Mouse (Mus musculus): ENCODE data around the gene Igsf21. TPM values are rescaled to one million over a fixed set of nuclear protein-coding genes. Genes with fewer than 3 reads are reported as not detected.

Gene Igsf21
- polyA plus RNA-seq, 1 experiment from 2014 or later, result 0.10 TPM

GRCm38 (mm10) chr4:140249011-140249744 lies 2.6 kb upstream of the Igsf21 start:
- H3K27ac ChIP-seq, result no peak overlapping the region
- no peak overlapping the region for H3K9ac ChIP-seq
- no peaks in the 10 kb centered on the region for H3K9me3 ChIP-seq (replicated peaks)
- no peaks in the 10 kb centered on the region for H3K36me3 ChIP-seq
- ATAC-seq, result no peak
- no peak overlapping the region for H3K4me3 ChIP-seq
- H3K27me3 ChIP-seq (replicated peaks), result peaks cover 70% of the 10 kb centered on the region
- WGBS (ENCODE audit: insufficient replicate concordance), result 9% methylated on average over 22 of the region's 22 CpGs
- H3K4me2 ChIP-seq, result no peak overlapping the region
- 0 out of 2 replicates have a peak, but pooled peaks cover 4% of the 10 kb centered on the region for H3K4me1 ChIP-seq

GRCm38 (mm10) chr4:140248396-140248795 lies 1.8 kb upstream of the Igsf21 start:
- WGBS (ENCODE audit: insufficient replicate concordance), result 11% methylated on average over 7 of the region's 8 CpGs
- Histone ChIP-seq H3K9ac (no peak overlapping the region), H3K4me3 (no peak overlapping the region), H3K4me1 (0 out of 2 replicates have a peak, but pooled peaks cover 4% of the 10 kb centered on the region), H3K9me3 (replicated peaks) (no peaks in the 10 kb centered on the region), H3K27me3 (replicated peaks) (peaks cover 78% of the 10 kb centered on the region), H3K27ac (no peak overlapping the region), H3K36me3 (no peaks in the 10 kb centered on the region), H3K4me2 (no peak overlapping the region)
- no peak for ATAC-seq

DNA sequence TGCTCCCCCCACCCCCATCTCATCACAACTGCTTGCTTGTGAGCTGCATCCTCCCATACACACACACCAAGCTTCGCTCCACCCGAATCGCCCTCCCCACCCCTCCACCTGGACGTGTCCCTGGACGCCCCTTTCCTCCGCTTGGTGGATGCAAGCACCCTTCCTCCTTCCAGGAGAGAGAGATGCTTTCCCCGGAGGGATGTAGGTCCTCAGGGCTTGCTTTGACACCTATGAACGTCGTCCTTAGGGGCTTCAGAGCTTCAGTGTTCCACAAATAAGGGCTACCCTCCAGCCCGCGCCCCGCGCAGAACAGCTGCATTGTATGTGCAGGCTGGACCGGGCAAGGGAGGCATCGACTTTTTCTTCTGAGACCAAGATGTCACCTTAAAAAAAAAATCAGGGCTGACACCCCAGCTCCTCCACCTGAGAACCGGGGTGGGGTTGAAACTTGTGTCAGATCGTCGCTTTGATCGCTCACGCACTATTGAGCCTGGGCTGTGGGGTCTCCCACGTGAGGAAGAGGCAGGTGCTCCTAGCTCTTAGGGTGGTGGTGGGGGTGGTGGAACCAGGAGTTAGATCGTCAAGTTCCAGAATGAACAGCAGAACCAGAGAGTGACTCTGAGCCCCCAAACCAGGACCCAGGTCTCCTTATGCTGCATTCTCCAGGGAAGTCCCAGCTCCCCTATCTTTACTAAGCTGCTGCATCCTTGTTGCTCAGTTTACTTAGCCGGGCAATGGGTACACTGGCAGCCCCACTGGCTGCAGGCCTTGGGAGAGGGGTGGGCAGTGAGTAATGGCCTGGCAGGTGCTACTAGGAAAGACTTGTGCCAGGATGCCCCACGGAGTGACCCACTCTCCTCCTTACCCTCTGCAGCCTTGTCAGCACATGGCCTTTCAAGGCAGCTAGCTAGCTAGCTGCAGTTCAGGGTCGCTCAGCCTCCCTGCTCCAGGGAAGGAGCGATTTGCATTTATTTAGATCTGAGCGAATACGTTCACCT lies 721 bp upstream of the Igsf21 start:
- H3K27me3 ChIP-seq (replicated peaks), result peaks cover 89% of the 10 kb centered on the region
- 0 out of 2 replicates have a peak, but pooled peaks cover 4% of the 10 kb centered on the region for H3K4me1 ChIP-seq
- H3K27ac ChIP-seq, result no peak overlapping the region
- peak overlapping the region; percentile 24; the same call in 1 of the 2 replicates for H3K4me2 ChIP-seq
- H3K36me3 ChIP-seq, result no peaks in the 10 kb centered on the region
- ATAC-seq, result no peak
- H3K9me3 ChIP-seq (replicated peaks), result no peaks in the 10 kb centered on the region
- H3K9ac ChIP-seq, result no peak overlapping the region
- WGBS (ENCODE audit: insufficient replicate concordance), result 12% methylated on average over 28 of the region's 28 CpGs
- H3K4me3 ChIP-seq, result no peak overlapping the region

DNA sequence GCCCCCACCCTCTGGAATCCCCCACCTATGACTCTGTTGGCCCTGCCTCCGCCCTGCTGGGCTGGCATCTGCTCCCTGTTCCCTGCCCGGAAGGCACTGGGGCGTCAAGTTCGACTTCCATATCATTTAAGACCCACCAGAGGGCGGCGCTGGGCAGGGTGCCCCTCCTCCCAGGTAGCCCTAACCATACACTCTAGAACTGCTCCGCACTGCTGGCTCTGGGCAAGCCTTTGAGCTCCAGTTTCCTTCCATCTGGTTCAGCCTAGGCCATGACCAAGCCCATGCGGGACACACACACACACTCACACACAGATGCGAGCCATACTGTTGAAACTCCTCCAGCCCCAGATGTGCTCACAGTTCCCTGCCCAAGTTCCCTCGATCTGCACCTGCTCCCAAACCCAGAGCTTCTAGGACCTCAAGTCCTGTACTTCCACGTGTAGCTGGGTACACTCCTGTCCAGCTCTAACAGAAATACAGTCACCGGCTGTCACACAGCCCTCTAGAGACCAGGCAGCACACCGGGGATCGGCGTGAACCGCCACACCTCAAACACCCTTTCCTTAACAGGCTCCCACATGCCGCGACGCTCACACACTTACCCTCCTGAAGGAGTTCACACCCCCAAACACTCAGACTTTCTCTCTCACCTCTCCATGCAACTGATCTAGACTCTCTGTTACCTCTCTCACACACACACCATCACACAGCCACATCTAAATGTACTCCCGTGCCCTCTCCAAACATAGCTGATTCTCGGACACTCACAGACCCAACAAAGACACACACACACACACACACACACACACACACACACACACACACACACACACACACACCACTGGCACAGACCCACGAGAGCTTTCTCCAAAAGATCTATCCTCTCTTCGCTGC lies 1.1 kb downstream of the Igsf21 start:
- no peak for ATAC-seq
- 0 out of 2 replicates have a peak, but pooled peaks cover 4% of the 10 kb centered on the region for H3K4me1 ChIP-seq
- WGBS (ENCODE audit: insufficient replicate concordance), result 5% methylated on average over 23 of the region's 23 CpGs

GRCm38 (mm10) chr4:140244835-140245234 lies 1.7 kb downstream of the Igsf21 start:
- 5% methylated on average over 10 of the region's 10 CpGs for WGBS (ENCODE audit: insufficient replicate concordance)
- H3K4me1 ChIP-seq, result 0 out of 2 replicates have a peak, but pooled peaks cover 4% of the 10 kb centered on the region
- H3K27me3 ChIP-seq (replicated peaks), result peaks cover 92% of the 10 kb centered on the region
- no peak for ATAC-seq
- H3K4me3 ChIP-seq, result no peak overlapping the region
- H3K36me3 ChIP-seq, result no peaks in the 10 kb centered on the region
- H3K9me3 ChIP-seq (replicated peaks), result no peaks in the 10 kb centered on the region
- no peak overlapping the region for H3K27ac ChIP-seq
- H3K9ac ChIP-seq, result no peak overlapping the region
- no peak overlapping the region for H3K4me2 ChIP-seq

More for the DNA sequence above, 1.1 kb downstream of the Igsf21 start:
- no peak overlapping the region for H3K4me3 ChIP-seq
- peaks cover 99% of the 10 kb centered on the region for H3K27me3 ChIP-seq (replicated peaks)
- H3K4me2 ChIP-seq, result 0 out of 2 replicates have a peak overlapping the region, but pooled peaks have one; percentile 24
- H3K36me3 ChIP-seq, result no peaks in the 10 kb centered on the region
- H3K9ac ChIP-seq, result no peak overlapping the region
- H3K27ac ChIP-seq, result no peak overlapping the region
- H3K9me3 ChIP-seq (replicated peaks), result no peaks in the 10 kb centered on the region

DNA sequence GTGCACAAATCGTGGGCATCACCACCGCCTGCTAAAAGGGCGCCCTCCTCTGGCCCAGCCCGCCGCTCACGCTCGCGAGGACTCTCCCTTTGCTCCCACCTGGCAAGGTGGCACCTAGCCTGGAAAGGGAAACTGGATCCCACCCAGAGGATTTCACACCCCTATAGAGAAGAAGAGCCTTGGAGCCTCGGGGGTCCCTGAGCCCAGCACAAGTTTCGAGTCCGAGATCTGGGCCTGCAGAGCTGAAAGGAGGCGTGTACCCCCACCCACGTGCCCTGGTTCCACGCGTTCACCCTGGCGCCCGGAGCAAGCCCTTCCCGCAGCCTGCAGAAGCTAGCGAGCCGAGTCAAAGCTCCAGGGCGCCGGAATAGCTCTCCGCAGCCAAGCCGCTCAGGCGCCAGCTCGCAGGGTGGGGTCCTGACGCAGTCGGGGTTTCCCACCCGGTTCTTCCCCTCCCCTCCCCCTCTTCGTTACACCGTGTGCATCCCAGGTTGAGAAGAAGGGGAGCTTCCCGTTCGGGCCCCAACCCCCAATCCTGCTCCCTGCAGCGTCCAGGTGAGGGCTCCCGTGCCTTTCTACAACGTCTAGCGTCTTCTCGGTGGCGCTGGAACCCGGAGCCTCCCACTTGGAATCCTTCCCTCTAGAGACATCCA lies 2.3 kb downstream of the Igsf21 start:
- H3K4me3 ChIP-seq, result no peak overlapping the region
- H3K27me3 ChIP-seq (replicated peaks), result peaks cover 87% of the 10 kb centered on the region
- H3K4me1 ChIP-seq, result 0 out of 2 replicates have a peak, but pooled peaks cover 4% of the 10 kb centered on the region
- no peak for ATAC-seq
- no peak overlapping the region for H3K4me2 ChIP-seq
- H3K27ac ChIP-seq, result no peak overlapping the region
- WGBS (ENCODE audit: insufficient replicate concordance), result 8% methylated on average over 40 of the region's 40 CpGs
- no peak overlapping the region for H3K9ac ChIP-seq
- H3K36me3 ChIP-seq, result no peaks in the 10 kb centered on the region
- H3K9me3 ChIP-seq (replicated peaks), result no peaks in the 10 kb centered on the region

- H3K4me3 ChIP-seq, result no peak overlapping the region
- no peaks in the 10 kb centered on the region for H3K9me3 ChIP-seq (replicated peaks)
- H3K9ac ChIP-seq, result no peak overlapping the region
- no peak overlapping the region for H3K4me2 ChIP-seq
- H3K27ac ChIP-seq, result no peak overlapping the region
- peaks cover 76% of the 10 kb centered on the region for H3K27me3 ChIP-seq (replicated peaks)
- 17% methylated on average over 16 of the region's 16 CpGs for WGBS (ENCODE audit: insufficient replicate concordance)
- H3K36me3 ChIP-seq, result no peaks in the 10 kb centered on the region
- ATAC-seq, result no peak
- 0 out of 2 replicates have a peak, but pooled peaks cover 4% of the 10 kb centered on the region for H3K4me1 ChIP-seq
Measured at GRCm38 (mm10) chr4:140243231-140243630, 3.4 kb downstream of the Igsf21 start.

DNA sequence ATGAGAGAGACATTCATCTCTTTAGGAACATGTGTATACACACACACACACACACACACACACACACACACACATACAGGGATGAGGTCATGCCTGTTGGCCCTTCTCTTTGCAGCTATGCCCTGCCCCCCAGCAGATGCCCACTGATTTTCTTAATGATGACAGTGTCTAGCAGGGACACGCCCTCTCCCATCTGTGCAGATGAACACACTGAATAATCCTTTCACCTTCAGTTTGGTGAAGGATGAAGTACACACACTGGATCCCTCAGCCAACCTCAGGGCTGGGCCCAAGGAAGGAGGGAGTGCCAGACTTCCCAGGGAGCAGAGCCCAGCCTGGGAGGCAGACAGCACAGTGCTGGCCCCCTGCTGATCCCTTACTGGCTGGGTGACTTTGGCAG lies 4.3 kb downstream of the Igsf21 start:
- no peak overlapping the region for H3K4me2 ChIP-seq
- no peak overlapping the region for H3K4me3 ChIP-seq
- 0 out of 2 replicates have a peak, but pooled peaks cover 4% of the 10 kb centered on the region for H3K4me1 ChIP-seq
- H3K9ac ChIP-seq, result no peak overlapping the region
- no peaks in the 10 kb centered on the region for H3K9me3 ChIP-seq (replicated peaks)
- no peaks in the 10 kb centered on the region for H3K36me3 ChIP-seq
- ATAC-seq, result no peak
- 25% methylated on average over 1 of the region's 1 CpGs for WGBS (ENCODE audit: insufficient replicate concordance)
- H3K27ac ChIP-seq, result no peak overlapping the region
- peaks cover 71% of the 10 kb centered on the region for H3K27me3 ChIP-seq (replicated peaks)

DNA sequence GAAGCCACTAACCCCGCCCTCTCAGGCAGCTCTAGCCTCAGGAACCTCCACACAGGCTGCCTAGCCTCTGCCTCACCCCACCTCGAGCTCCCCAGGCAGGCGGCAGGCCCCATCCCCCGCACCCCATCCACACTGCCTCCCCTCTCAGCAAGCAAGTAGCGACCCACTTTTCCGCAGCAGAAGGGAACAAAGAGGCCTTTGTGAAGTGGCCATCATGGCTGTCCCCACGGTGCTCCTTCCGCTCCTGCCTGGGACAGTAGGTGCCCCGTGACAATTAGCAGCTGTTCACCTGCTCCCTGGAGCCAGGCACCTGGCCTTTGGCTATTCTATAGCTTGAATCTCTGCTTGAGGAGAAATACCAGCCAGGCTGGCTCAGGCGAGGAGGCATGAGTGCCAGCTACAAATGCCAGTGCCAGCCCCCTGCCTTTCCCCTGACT lies 9.3 kb downstream of the Igsf21 start:
- Histone ChIP-seq H3K4me1 (no peaks in the 10 kb centered on the region), H3K4me2 (no peak overlapping the region), H3K27me3 (replicated peaks) (peaks cover 23% of the 10 kb centered on the region), H3K9me3 (replicated peaks) (no peaks in the 10 kb centered on the region), H3K4me3 (no peak overlapping the region), H3K9ac (no peak overlapping the region), H3K27ac (no peak overlapping the region), H3K36me3 (no peaks in the 10 kb centered on the region)
- WGBS (ENCODE audit: insufficient replicate concordance), result 26% methylated on average over 10 of the region's 10 CpGs
- ATAC-seq, result no peak

GRCm38 (mm10) chr4:140235361-140236153 lies 11.0 kb downstream of the Igsf21 start:
- Histone ChIP-seq H3K9ac (no peak overlapping the region), H3K27me3 (replicated peaks) (0 out of 2 replicates have a peak, but pooled peaks cover 6% of the 10 kb centered on the region), H3K36me3 (no peaks in the 10 kb centered on the region), H3K4me3 (no peak overlapping the region), H3K4me2 (no peak overlapping the region), H3K9me3 (replicated peaks) (no peaks in the 10 kb centered on the region), H3K27ac (no peak overlapping the region), H3K4me1 (no peaks in the 10 kb centered on the region)
- ATAC-seq, result no peak
- WGBS (ENCODE audit: insufficient replicate concordance), result 54% methylated on average over 9 of the region's 9 CpGs
